26 mouse cellular contexts compared by ENCODE assay signal in genomic region chr2:33678950-33679654, GRCm38 (mm10). TPM values are rescaled to one million over a fixed set of nuclear protein-coding genes. Genes with fewer than 3 reads are reported as not detected.
"Had no signal": no experiment of that assay in that cellular context is flagged by ENCODE, and none has a peak within 500 bp of the region (broad histone marks: within the 10 kb centered on the region; RNA-seq: fewer than 3 reads in every experiment).

No protein-coding gene starts in this region.

- DNase-seq: gastrocnemius, adult 2 months; gastrocnemius, postnatal 10 days; gastrocnemius, postnatal 25 days; heart, adult 18-20 months; heart, postnatal 10 days; heart, postnatal 4 days; kidney, adult 11 months; kidney, adult 2 months; kidney, adult 9 months; kidney, postnatal 14 days; kidney, postnatal 4 days; liver; liver, embryonic 13.5 days had no signal

- ATAC-seq: hindbrain, embryonic 16.5 days; inflammation-experienced regulatory T-cells, adult 6 months had no signal

- H3K36me3 ChIP-seq: heart, embryonic 10.5 days; heart, embryonic 12.5 days; hindbrain, embryonic 10.5 days; hindbrain, embryonic 12.5 days; kidney, embryonic 15.5 days; liver, embryonic 13.5 days had no signal

- H3K4me3 ChIP-seq: gastrocnemius, adult 2 months; heart, embryonic 10.5 days; heart, embryonic 12.5 days; hindbrain, embryonic 10.5 days; hindbrain, embryonic 12.5 days; kidney, embryonic 15.5 days; layer of hippocampus, adult 2 months; left cerebral cortex, adult 2 months; liver, embryonic 13.5 days had no signal

- H3K4me2 ChIP-seq: heart, embryonic 12.5 days; hindbrain, embryonic 12.5 days; hindbrain, embryonic 14.5 days; kidney, embryonic 15.5 days; liver, embryonic 11.5 days; liver, embryonic 13.5 days had no signal

- H3K9ac ChIP-seq: heart, embryonic 12.5 days; hindbrain, embryonic 12.5 days; hindbrain, embryonic 14.5 days; kidney, embryonic 15.5 days; liver, embryonic 13.5 days had no signal

- H3K4me1 ChIP-seq: liver, embryonic 13.5 days had no signal

- H3K27ac ChIP-seq: gastrocnemius, adult 2 months; heart, embryonic 10.5 days; hindbrain, embryonic 10.5 days; hindbrain, embryonic 12.5 days; hindbrain, embryonic 14.5 days; kidney, embryonic 15.5 days; kidney, postnatal 0 days; layer of hippocampus, adult 2 months; left cerebral cortex, adult 2 months; liver, embryonic 13.5 days had no signal

- H3K9me3 ChIP-seq: heart, embryonic 10.5 days; heart, embryonic 12.5 days; hindbrain, embryonic 10.5 days; hindbrain, embryonic 12.5 days; kidney, embryonic 15.5 days; liver, embryonic 13.5 days had no signal

RNA-seq across cellular contexts. Expression of gene Lmx1b, which starts 38.8 kb away (rescaled TPM):
- polyA plus RNA-seq: heart, embryonic 16.5 days; inflammation-experienced regulatory T-cells, adult 6 months; liver, embryonic 13.5 days had no signal
